Mouse (Mus musculus) testis, adult 2 months (tissue): ENCODE data around the gene Ssb. TPM values are rescaled to one million over a fixed set of nuclear protein-coding genes. Genes with fewer than 3 reads are reported as not detected.

Experiments used
- H3K27ac ChIP-seq: fragments of 200-500 bp; 2 replicates; pipeline ENCODE4 v1.5.1; 2012; ENCODE audit warnings: low read depth, low read length; ENCODE audit not compliant: control insufficient read depth, insufficient read depth
- H3K27me3 ChIP-seq: fragments of 200-500 bp; 2 replicates; pipeline ENCODE4 v1.6.1; 2012; ENCODE audit warnings: mild to moderate bottlenecking, low read length, moderate library complexity; ENCODE audit not compliant: control insufficient read depth, insufficient read depth
- H3K36me3 ChIP-seq: fragments of 200-500 bp; 2 replicates; pipeline ENCODE4 v1.6.1; 2012; ENCODE audit warnings: mild to moderate bottlenecking, low read length; ENCODE audit not compliant: control insufficient read depth, insufficient read depth
- H3K4me1 ChIP-seq: fragments of 200-500 bp; 2 replicates; pipeline ENCODE4 v1.6.1; 2012; ENCODE audit warnings: low read length; ENCODE audit not compliant: control insufficient read depth, insufficient read depth
- H3K4me3 ChIP-seq: fragments of 200-500 bp; 2 replicates; pipeline ENCODE4 v1.5.1; 2012; ENCODE audit warnings: low read depth, mild to moderate bottlenecking, low read length, moderate library complexity, mixed read lengths; ENCODE audit not compliant: control insufficient read depth
- CTCF ChIP-seq: fragments of 200-500 bp; IDR thresholded peaks from 2 replicates; pipeline ENCODE4 v1.5.1; 2012; ENCODE audit warnings: low read depth, mild to moderate bottlenecking, inconsistent platforms, low read length, moderate library complexity; ENCODE audit not compliant: control insufficient read depth, insufficient read depth, insufficient replicate concordance
- POLR2A ChIP-seq: fragments of 200-500 bp; IDR thresholded peaks from 2 replicates; pipeline ENCODE4 v1.6.1; 2012; ENCODE audit warnings: low read depth, mild to moderate bottlenecking, inconsistent platforms, low read length, moderate library complexity; ENCODE audit not compliant: control insufficient read depth
- polyA plus RNA-seq: library from polyadenylated mRNA; depleted of rRNA; stranded (reverse); fragments of >200 nt; gene quantifications from 2 replicates; pipeline ENCODE4 v1.2.3, GENCODE M21; 2012

Ssb gene
- polyA plus RNA-seq, 1 experiment: 7.1 TPM

GRCm38 (mm10) chr2:69883990-69884391 is 22.6 kb downstream of the Ssb start:
- TF ChIP-seq POLR2A (no peak), CTCF (no peak)
- no peak overlapping the region for H3K27ac ChIP-seq
- no peaks in the 10 kb centered on the region for H3K27me3 ChIP-seq
- no peaks in the 10 kb centered on the region for H3K36me3 ChIP-seq
- peaks cover 3% of the 10 kb centered on the region; the same call in 1 of the 2 replicates for H3K4me1 ChIP-seq
- no peak overlapping the region for H3K4me3 ChIP-seq

GRCm38 (mm10) chr2:69884581-69884980 is 23.2 kb downstream of the Ssb start:
- TF ChIP-seq CTCF (no peak), POLR2A (no peak)
- no peak overlapping the region for H3K27ac ChIP-seq
- H3K4me3 ChIP-seq: no peak overlapping the region
- H3K36me3 ChIP-seq: no peaks in the 10 kb centered on the region
- H3K27me3 ChIP-seq: no peaks in the 10 kb centered on the region
- H3K4me1 ChIP-seq: peaks cover 3% of the 10 kb centered on the region; the same call in 1 of the 2 replicates

GRCm38 (mm10) chr2:69885050-69885449 is 23.7 kb downstream of the Ssb start:
- peak overlapping the region; percentile 94 for H3K4me3 ChIP-seq
- peak overlapping the region; percentile 65; the same call in 1 of the 2 replicates for H3K27ac ChIP-seq
- H3K4me1 ChIP-seq: peaks cover 3% of the 10 kb centered on the region; the same call in 1 of the 2 replicates
- no peak for TF ChIP-seq CTCF
- TF ChIP-seq POLR2A: no peak
- H3K36me3 ChIP-seq: no peaks in the 10 kb centered on the region
- H3K27me3 ChIP-seq: no peaks in the 10 kb centered on the region

GRCm38 (mm10) chr2:69885451-69886305 is 24.3 kb downstream of the Ssb start, which contains the start of gene Mettl5:
Gene Mettl5 (minus strand): TSS chr2:69885615.
- Histone ChIP-seq H3K4me3 (peak within 1 kb of the TSS; percentile 94), H3K27ac (peak within 1 kb of the TSS; percentile 65), H3K27me3 (no peaks in the 10 kb centered on the region), H3K36me3 (no peaks in the 10 kb centered on the region), H3K4me1 (peaks cover 3% of the 10 kb centered on the region; the same call in 1 of the 2 replicates)
- TF ChIP-seq CTCF (peak; percentile 40; the same call in 1 of the 2 replicates), POLR2A (peak; percentile 67)

- no peak overlapping the region for H3K27ac ChIP-seq
- H3K36me3 ChIP-seq: no peaks in the 10 kb centered on the region
- TF ChIP-seq POLR2A (no peak), CTCF (no peak)
- no peaks in the 10 kb centered on the region for H3K27me3 ChIP-seq
- H3K4me1 ChIP-seq: peaks cover 3% of the 10 kb centered on the region; the same call in 1 of the 2 replicates
- H3K4me3 ChIP-seq: no peak overlapping the region
Measured at GRCm38 (mm10) chr2:69888957-69889356, 27.6 kb downstream of the Ssb start.

GRCm38 (mm10) chr2:69890843-69891242 is 29.5 kb downstream of the Ssb start:
- TF ChIP-seq POLR2A (no peak), CTCF (no peak)
- H3K27me3 ChIP-seq: no peaks in the 10 kb centered on the region
- H3K36me3 ChIP-seq: no peaks in the 10 kb centered on the region
- H3K27ac ChIP-seq: no peak overlapping the region
- H3K4me1 ChIP-seq: no peaks in the 10 kb centered on the region
- H3K4me3 ChIP-seq: no peak overlapping the region

GRCm38 (mm10) chr2:69893145-69893544 is 31.8 kb downstream of the Ssb start:
- peaks cover under 1% of the 10 kb centered on the region; the same call in 1 of the 2 replicates for H3K4me1 ChIP-seq
- no peak overlapping the region for H3K4me3 ChIP-seq
- no peak overlapping the region for H3K27ac ChIP-seq
- H3K36me3 ChIP-seq: no peaks in the 10 kb centered on the region
- H3K27me3 ChIP-seq: no peaks in the 10 kb centered on the region
- TF ChIP-seq POLR2A: no peak
- TF ChIP-seq CTCF: no peak
